Mouse (Mus musculus) lung, embryonic 15.5 days (tissue): Measurements from ENCODE around the gene Fbh1. TPM values are rescaled to one million over a fixed set of nuclear protein-coding genes. Genes with fewer than 3 reads are reported as not detected.

Source experiments
- polyA plus RNA-seq: library from polyadenylated mRNA; unstranded; fragments of >200 nt; fragmentation: Nextera tagmentation; extraction: Ambion mirVana; gene quantifications from 2 replicates; pipeline ENCODE4 v1.2.1, GENCODE M21; 2015

Gene Fbh1
- polyA plus RNA-seq, 1 experiment from 2014 or later, result 105 TPM

Other genes starting within 250 kb of the Fbh1 start
- gene Pfkfb3, start 223.5 kb downstream of the Fbh1 start, polyA plus RNA-seq, result 22.0 and 25.4 TPM in 2 replicates
- gene Rbm17, start 173.4 kb downstream of the Fbh1 start, polyA plus RNA-seq, result 134 and 136 TPM in 2 replicates
- gene Gm17490, start 151.3 kb downstream of the Fbh1 start, polyA plus RNA-seq, result not detected in 2 replicates
- 0.82 and 3.8 TPM in 2 replicates for gene Il2ra, start 134.8 kb downstream of the Fbh1 start, polyA plus RNA-seq
- 3.1 and 4.5 TPM in 2 replicates for gene Il15ra, start 72.3 kb downstream of the Fbh1 start, polyA plus RNA-seq
- 34.6 and 41.7 TPM in 2 replicates for gene Ankrd16, start 294 bp upstream of the Fbh1 start, polyA plus RNA-seq